Mouse (Mus musculus): ENCODE results near the gene C9.

DNA sequence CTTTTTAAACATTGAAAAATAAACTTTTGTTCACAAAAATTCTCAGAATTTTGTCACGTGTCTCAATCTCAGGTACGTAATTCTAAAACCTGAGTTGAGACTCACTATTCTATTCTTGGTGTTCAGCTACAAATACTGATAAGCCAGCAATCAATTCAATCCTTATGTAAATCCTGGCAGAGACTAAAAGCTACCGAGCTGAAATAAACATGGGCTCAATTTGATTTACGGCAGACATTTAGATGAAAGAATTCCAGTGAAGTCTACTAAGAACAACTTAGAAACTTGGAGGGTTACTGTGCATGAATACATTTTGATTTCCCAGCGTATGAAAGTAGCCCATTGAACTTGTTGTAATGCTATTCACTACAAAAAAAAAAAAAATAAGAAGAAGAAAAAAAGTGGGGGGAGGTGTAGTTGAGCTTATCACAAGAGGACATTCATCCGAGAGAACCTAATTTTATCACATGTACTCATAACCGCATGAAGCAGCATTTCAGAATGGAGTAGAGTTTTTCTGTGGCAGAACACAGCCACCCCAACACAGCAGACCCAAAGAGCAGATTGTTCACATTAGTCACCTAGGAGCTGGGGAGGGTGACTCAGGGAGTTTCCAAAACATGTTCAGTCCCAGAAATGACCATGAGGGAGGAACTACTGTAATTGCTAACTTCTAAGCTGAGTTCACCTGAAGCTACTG lies 94.7 kb downstream of the C9 start:
- TF ChIP-seq MYC (IDR thresholded peaks at IDR 0.05; ENCODE audit: low read depth, low read length) (no peak), EP300 (IDR thresholded peaks at IDR 0.05; ENCODE audit: low read length) (no peak), CTCF (conservative IDR thresholded peaks at IDR 0.05 in 1 of 2, IDR thresholded peaks at IDR 0.05 in 1 of 2; ENCODE audit: low read depth in 2 of 2, low read length in 2 of 2) (no peak), SIN3A (IDR thresholded peaks at IDR 0.05; ENCODE audit: low read length) (no peak)
